Mouse (Mus musculus): ENCODE data around the gene Gm49510. TPM values are rescaled to one million over a fixed set of nuclear protein-coding genes. Genes with fewer than 3 reads are reported as not detected.

Gm49510 gene
- total and polyA plus RNA-seq, 3 experiments, result 0.17 to 0.27 TPM; not detected in 1

- TF ChIP-seq CHD2 (IDR thresholded peaks at IDR 0.05; ENCODE audit: low read length), result peak; percentile 73
- peak; percentile 52 for TF ChIP-seq NRF1 (IDR thresholded peaks at IDR 0.05; ENCODE audit: insufficient read depth, low read depth, low read length, poor library complexity, severe bottlenecking)
- no peak for TF ChIP-seq TCF12 (IDR thresholded peaks at IDR 0.05; ENCODE audit: low read depth, low read length)
- TF ChIP-seq TBP (IDR thresholded peaks at IDR 0.05; ENCODE audit: low read depth, low read length), result 0 out of 2 replicates have a peak, but pooled peaks have one; percentile 34
- TF ChIP-seq POLR2AphosphoS2 (IDR thresholded peaks at IDR 0.05; ENCODE audit: low read length), result no peak
- no peak for TF ChIP-seq SMC3 (IDR thresholded peaks at IDR 0.05; ENCODE audit: low read depth, low read length)
- no peak for TF ChIP-seq ELF1 (IDR thresholded peaks at IDR 0.05; ENCODE audit: low read depth, low read length)
- TF ChIP-seq MEF2A (IDR thresholded peaks at IDR 0.05; ENCODE audit: extremely low read depth, insufficient replicate concordance, low read depth, low read length, poor library complexity, severe bottlenecking), result no peak
- TF ChIP-seq MYC (IDR thresholded peaks at IDR 0.05; ENCODE audit: low read depth, low read length), result no peak
- no peak for TF ChIP-seq MYB (IDR thresholded peaks at IDR 0.05; ENCODE audit: low read depth, low read length)
- TF ChIP-seq GABPA (IDR thresholded peaks at IDR 0.05; ENCODE audit: low read depth, low read length), result no peak
Measured at GRCm38 (mm10) chr15:78913632-78914090, 14.2 kb downstream of the Gm49510 start, which contains the start of gene Pdxp (continued).

GRCm38 (mm10) chr15:78914091-78914822 lies 14.8 kb downstream of the Gm49510 start:
- H3K27me3 ChIP-seq (ENCODE audit: control insufficient read depth in 1 of 2, insufficient read depth in 2 of 2, low read length in 2 of 2), result no peaks in the 10 kb centered on the region
- DNase-seq (ENCODE audit: low read depth, low spot score), result peak; percentile 67
- no peaks in the 10 kb centered on the region for H3K9me3 ChIP-seq (replicated peaks; ENCODE audit: insufficient read depth, low read length)
- H3K27ac ChIP-seq (ENCODE audit: control insufficient read depth, low read depth, low read length), result peak overlapping the region; percentile 35
- H3K79me2 ChIP-seq (ENCODE audit: control insufficient read depth, insufficient read depth, low read length, poor library complexity), result peaks cover 21% of the 10 kb centered on the region
- H3K9ac ChIP-seq (ENCODE audit: control insufficient read depth, low read depth, low read length, poor library complexity, severe bottlenecking), result peak overlapping the region; percentile 73
- H3K4me1 ChIP-seq (ENCODE audit: control insufficient read depth in 1 of 2, insufficient read depth in 2 of 2, low read length in 2 of 2), result peaks cover 2 to 26% of the 10 kb centered on the region in 2 experiments
- TF ChIP-seq MYB (IDR thresholded peaks at IDR 0.05; ENCODE audit: low read depth, low read length), result no peak
- 0 out of 2 replicates have a peak, but pooled peaks have one; percentile 37 for TF ChIP-seq UBTF (IDR thresholded peaks at IDR 0.05; ENCODE audit: borderline replicate concordance, insufficient read depth, low read depth, low read length)
- TF ChIP-seq SIN3A (IDR thresholded peaks at IDR 0.05; ENCODE audit: low read length), result 0 out of 2 replicates have a peak, but pooled peaks have one; percentile 36
- TF ChIP-seq NRF1 (IDR thresholded peaks at IDR 0.05; ENCODE audit: insufficient read depth, low read depth, low read length, poor library complexity, severe bottlenecking), result peak; percentile 67
- TF ChIP-seq MXI1 (IDR thresholded peaks at IDR 0.05; ENCODE audit: low read depth, low read length), result 0 out of 2 replicates have a peak, but pooled peaks have one; percentile 35
- H3K4me3 ChIP-seq (ENCODE audit: control insufficient read depth in 1 of 2, insufficient read depth in 1 of 2, low read depth in 2 of 2, low read length in 2 of 2), result peak overlapping the region; percentile 63 to 74
- H3K36me3 ChIP-seq (ENCODE audit: control insufficient read depth in 1 of 2, insufficient read depth in 2 of 2, low read length in 2 of 2), result peaks cover 4 to 10% of the 10 kb centered on the region in 2 experiments; a peak in 3 of 4 replicates

All from MEL (cell line).